ENCODE assay signal across 8 mouse cellular contexts in genomic region chr11:24306101-24306500, GRCm38 (mm10).
DNase-seq lines count a peak whose midpoint lies in the region; ATAC-seq and TF ChIP-seq lines count a peak whose summit lies in the region.
"Had no signal": no experiment of that assay in that cellular context is flagged by ENCODE, and none has a peak within 500 bp of the region (broad histone marks: within the 10 kb centered on the region; RNA-seq: fewer than 3 reads in every experiment).

No protein-coding gene starts in this region.

- TF ChIP-seq CTCF in intestine, postnatal 0 days (IDR thresholded peaks at IDR 0.05; ENCODE audit: low read depth): no peak

- H3K4me2 ChIP-seq in lung, embryonic 15.5 days: peak overlapping the region; percentile 67
- H3K4me2 ChIP-seq in forebrain, embryonic 14.5 days (ENCODE audit: low read length): peak overlapping the region; percentile 44; the same call in 1 of the 2 replicates
- H3K4me2 ChIP-seq in intestine, postnatal 0 days (replicated peaks; ENCODE audit: low read depth): peak overlapping the region; percentile 68; the same call in 1 of the 2 replicates
- peak overlapping the region; percentile 59; the same call in 1 of the 2 replicates for H3K4me2 ChIP-seq in neural tube, embryonic 13.5 days

- no peak overlapping the region for H3K9ac ChIP-seq in lung, embryonic 15.5 days
- H3K9ac ChIP-seq in forebrain, embryonic 14.5 days (ENCODE audit: low read length): no peak overlapping the region
- H3K9ac ChIP-seq in intestine, postnatal 0 days (ENCODE audit: low read depth, low read length): no peak overlapping the region
- no peak overlapping the region for H3K9ac ChIP-seq in neural tube, embryonic 13.5 days

- DNase-seq in lung, adult 18-20 months: no peak
- DNase-seq in forebrain, embryonic 14.5 days (ENCODE audit: low spot score): no peak
- DNase-seq in ovary, adult 18-20 months (ENCODE audit: low spot score): no peak
- DNase-seq in gastrocnemius, adult 18-20 months (ENCODE audit: low spot score): no peak

- H3K27ac ChIP-seq in lung, embryonic 15.5 days: no peak overlapping the region
- no peak overlapping the region for H3K27ac ChIP-seq in forebrain, embryonic 14.5 days (ENCODE audit: low read depth, low read length)
- no peak overlapping the region for H3K27ac ChIP-seq in intestine, postnatal 0 days (ENCODE audit: low read depth, low read length)
- no peak overlapping the region for H3K27ac ChIP-seq in neural tube, embryonic 13.5 days (replicated peaks)

- H3K36me3 ChIP-seq in lung, embryonic 15.5 days: no peaks in the 10 kb centered on the region
- no peaks in the 10 kb centered on the region for H3K36me3 ChIP-seq in forebrain, embryonic 14.5 days (ENCODE audit: control insufficient read depth, insufficient read depth, low read length)
- no peaks in the 10 kb centered on the region for H3K36me3 ChIP-seq in intestine, postnatal 0 days (ENCODE audit: control insufficient read depth, insufficient read depth)
- no peaks in the 10 kb centered on the region for H3K36me3 ChIP-seq in neural tube, embryonic 13.5 days

- H3K9me3 ChIP-seq in lung, embryonic 15.5 days: no peaks in the 10 kb centered on the region
- no peaks in the 10 kb centered on the region for H3K9me3 ChIP-seq in forebrain, embryonic 14.5 days (replicated peaks; ENCODE audit: control insufficient read depth, low read length)
- H3K9me3 ChIP-seq in intestine, postnatal 0 days (ENCODE audit: control insufficient read depth): no peaks in the 10 kb centered on the region
- peaks cover 3% of the 10 kb centered on the region; the same call in 1 of the 2 replicates for H3K9me3 ChIP-seq in neural tube, embryonic 13.5 days

- H3K4me3 ChIP-seq in lung, embryonic 15.5 days: 0 out of 2 replicates have a peak overlapping the region, but pooled peaks have one; percentile 31
- no peak overlapping the region for H3K4me3 ChIP-seq in forebrain, embryonic 14.5 days (ENCODE audit: low read depth, low read length)
- H3K4me3 ChIP-seq in intestine, postnatal 0 days (ENCODE audit: low read depth, low read length): no peak overlapping the region
- no peak overlapping the region for H3K4me3 ChIP-seq in neural tube, embryonic 13.5 days
- H3K4me3 ChIP-seq: myocyte had no signal

- ATAC-seq in lung, embryonic 15.5 days (ENCODE audit: borderline replicate concordance, extremely low read depth, low FRiP score, low TSS enrichment): no peak
- no peak for ATAC-seq in forebrain, embryonic 14.5 days
- ATAC-seq in intestine, postnatal 0 days: no peak
- no peak for ATAC-seq in neural tube, embryonic 13.5 days (ENCODE audit: low read depth)

- 65% methylated on average over 2 of the region's 2 CpGs for WGBS in lung, embryonic 15.5 days
- 80% methylated on average over 2 of the region's 2 CpGs for WGBS in forebrain, embryonic 14.5 days
- 93% methylated on average over 2 of the region's 2 CpGs for WGBS in intestine, postnatal 0 days
- 76% methylated on average over 2 of the region's 2 CpGs for WGBS in neural tube, embryonic 13.5 days

- peaks cover 14% of the 10 kb centered on the region for H3K4me1 ChIP-seq in lung, embryonic 15.5 days
- H3K4me1 ChIP-seq in forebrain, embryonic 14.5 days (ENCODE audit: control insufficient read depth, insufficient read depth, low read length): peaks cover 17% of the 10 kb centered on the region; the same call in 1 of the 2 replicates
- H3K4me1 ChIP-seq in intestine, postnatal 0 days (replicated peaks; ENCODE audit: control insufficient read depth, insufficient read depth, low read length): 0 out of 2 replicates have a peak, but pooled peaks cover 4% of the 10 kb centered on the region
- peaks cover 30% of the 10 kb centered on the region for H3K4me1 ChIP-seq in neural tube, embryonic 13.5 days (replicated peaks)

- no peaks in the 10 kb centered on the region for H3K27me3 ChIP-seq in lung, embryonic 15.5 days
- no peaks in the 10 kb centered on the region for H3K27me3 ChIP-seq in forebrain, embryonic 14.5 days (replicated peaks; ENCODE audit: control insufficient read depth, insufficient read depth, low read length)
- no peaks in the 10 kb centered on the region for H3K27me3 ChIP-seq in intestine, postnatal 0 days (replicated peaks; ENCODE audit: control insufficient read depth, insufficient read depth, low read length)
- 0 out of 2 replicates have a peak, but pooled peaks cover 3% of the 10 kb centered on the region for H3K27me3 ChIP-seq in neural tube, embryonic 13.5 days
